Mouse (Mus musculus) heart, adult 10 weeks (tissue): ENCODE results near the gene Iqcn. TPM values are rescaled to one million over a fixed set of nuclear protein-coding genes. Genes with fewer than 3 reads are reported as not detected.

Experiments used
- polyA plus RNA-seq: library from polyadenylated mRNA; stranded (reverse); fragments of 350-450 nt; fragmentation: Illumina TruSeq; extraction: RNeasy Lipid Tissue Mini Kit (QIAGEN cat#74804); gene quantifications from one replicate; pipeline ENCODE4 v1.2.3, GENCODE M21; 2014; ENCODE audit warnings: low read depth, low replicate concordance

The Iqcn gene
- not detected for polyA plus RNA-seq

GRCm38 (mm10) chr8:70703287-70703686 is at the start of gene Iqcn:
TSS of gene Iqcn (plus strand) at chr8:70703457.

DNA sequence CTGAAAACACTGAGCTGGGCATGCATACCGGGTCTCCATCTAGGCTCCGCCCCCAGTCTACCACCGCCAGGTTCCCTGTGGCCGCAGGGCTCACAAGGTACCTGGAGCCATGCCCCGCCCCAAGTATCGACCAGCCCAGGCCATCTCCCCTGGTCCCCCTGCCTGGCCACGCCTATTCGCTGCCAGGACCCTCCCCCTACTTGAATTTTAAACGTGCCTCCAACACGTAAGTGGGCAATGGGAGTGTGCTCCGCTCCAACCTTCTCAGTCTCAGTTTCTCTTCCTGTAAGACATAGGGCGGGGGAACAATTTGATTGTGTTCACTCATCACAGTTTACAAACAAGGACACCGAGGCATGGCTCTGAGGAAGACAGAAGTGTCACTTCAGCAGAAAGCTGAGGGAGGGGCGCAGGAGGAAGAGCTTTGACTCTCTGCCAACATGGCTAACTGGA is 43.0 kb upstream of the Iqcn start, which contains the start of gene Pgpep1:
Gene Pgpep1 (minus strand): TSS at position 116 of the 453 bp plus-strand sequence.

GRCm38 (mm10) chr8:70673079-70673856 is 30.0 kb upstream of the Iqcn start, which contains the start of gene Lsm4:
TSS of gene Lsm4 (plus strand) at chr8:70673248.

GRCm38 (mm10) chr8:70698310-70699109 is 4.7 kb upstream of the Iqcn start, which contains the start of gene Jund:
TSS of gene Jund (plus strand) at chr8:70698949.

GRCm38 (mm10) chr8:70718297-70718696 is 15.0 kb downstream of the Iqcn start, which contains the start of gene Gm3336:
TSS of gene Gm3336 (plus strand) at chr8:70718543.

DNA sequence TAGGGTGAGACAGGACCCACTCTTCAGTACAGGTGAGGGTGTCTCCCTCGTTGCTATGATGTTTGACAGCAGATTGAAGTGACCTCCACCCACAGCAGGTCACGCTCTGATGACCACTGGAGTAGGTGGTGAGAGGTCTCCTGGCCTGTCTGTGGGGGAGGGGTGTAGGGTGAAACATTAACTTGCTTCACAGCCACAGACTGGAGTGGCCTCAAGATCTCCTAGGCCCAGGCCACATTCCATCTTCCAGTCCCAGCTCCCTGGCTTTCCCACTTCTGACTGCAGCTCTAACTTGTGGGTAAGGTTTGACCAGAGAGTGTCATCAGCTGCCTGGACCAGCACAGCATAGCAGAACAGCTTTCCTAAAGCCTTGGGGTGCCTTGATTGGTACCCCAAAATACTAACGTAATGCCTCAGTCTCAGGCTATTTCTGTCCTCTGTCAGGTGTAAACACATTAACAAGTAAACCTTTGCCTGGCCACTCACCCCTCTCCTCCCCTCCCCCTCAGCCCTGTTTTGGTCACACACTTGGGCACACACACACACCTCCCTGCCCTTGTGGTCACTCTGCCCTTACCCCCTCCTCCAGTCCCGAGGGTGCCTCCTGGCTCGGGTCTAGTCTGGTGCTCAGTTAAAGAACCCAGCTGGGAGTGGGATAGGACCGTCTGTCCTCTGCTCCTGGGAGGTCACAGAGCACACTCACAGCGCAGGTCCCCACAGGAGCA is 20.4 kb downstream of the Iqcn start, which contains the start of gene Pde4c:
Gene Pde4c (plus strand): TSS at position 235 of the 725 bp plus-strand sequence.

GRCm38 (mm10) chr8:70754043-70754870 is 51.0 kb downstream of the Iqcn start, which contains the start of gene Rab3a:
TSS of gene Rab3a (plus strand) at chr8:70754679.

GRCm38 (mm10) chr8:70760775-70761406 is 57.6 kb downstream of the Iqcn start, which contains the start of gene Mpv17l2:
TSS of gene Mpv17l2 (minus strand) at chr8:70760946.

Other genes with a start within 250 kb of the Iqcn start
- 9.1 TPM for gene Klhl26, start 226.5 kb upstream of the Iqcn start, polyA plus RNA-seq
- gene Tmem59l, start 216.1 kb upstream of the Iqcn start, polyA plus RNA-seq, result not detected
- gene Crlf1, start 210.3 kb upstream of the Iqcn start, polyA plus RNA-seq, result 0.63 TPM
- 105 TPM for gene Rex1bd, start 196.7 kb upstream of the Iqcn start, polyA plus RNA-seq
- 1,940 TPM for gene Uba52, start 192.7 kb upstream of the Iqcn start, polyA plus RNA-seq
- gene Fkbp8, start 175.7 kb upstream of the Iqcn start, polyA plus RNA-seq, result 152 TPM
- 118 TPM for gene Kxd1, start 175.5 kb upstream of the Iqcn start, polyA plus RNA-seq
- gene Ell, start 164.0 kb upstream of the Iqcn start, polyA plus RNA-seq, result 11.8 TPM
- gene Isyna1, start 109.1 kb upstream of the Iqcn start, polyA plus RNA-seq, result 33.1 TPM
- gene Ssbp4, start 94.6 kb upstream of the Iqcn start, polyA plus RNA-seq, result 42.1 TPM
- gene Lrrc25, start 87.3 kb upstream of the Iqcn start, polyA plus RNA-seq, result 2.3 TPM
- gene Gdf15, start 71.0 kb upstream of the Iqcn start, polyA plus RNA-seq, result 2.1 TPM
- gene Pgpep1, start 43.1 kb upstream of the Iqcn start, polyA plus RNA-seq, result 23.9 TPM
- 90.3 TPM for gene Lsm4, start 30.2 kb upstream of the Iqcn start, polyA plus RNA-seq
- gene Jund, start 4.5 kb upstream of the Iqcn start, polyA plus RNA-seq, result 59.5 TPM
- gene Gm3336, start 15.1 kb downstream of the Iqcn start, polyA plus RNA-seq, result not detected
- gene Pde4c, start 20.3 kb downstream of the Iqcn start, polyA plus RNA-seq, result 7.0 TPM
- gene Rab3a, start 51.2 kb downstream of the Iqcn start, polyA plus RNA-seq, result 57.6 TPM
- 19.0 TPM for gene Mpv17l2, start 57.5 kb downstream of the Iqcn start, polyA plus RNA-seq
- gene Pik3r2, start 73.3 kb downstream of the Iqcn start, polyA plus RNA-seq, result 24.1 TPM
- 6.4 TPM for gene Mast3, start 101.6 kb downstream of the Iqcn start, polyA plus RNA-seq
- gene Il12rb1, start 105.0 kb downstream of the Iqcn start, polyA plus RNA-seq, result not detected
- gene Arrdc2, start 136.3 kb downstream of the Iqcn start, polyA plus RNA-seq, result 11.1 TPM
- 15.8 TPM for gene Kcnn1, start 159.8 kb downstream of the Iqcn start, polyA plus RNA-seq
- gene Ccdc124, start 170.5 kb downstream of the Iqcn start, polyA plus RNA-seq, result 55.5 TPM
- gene Slc5a5, start 189.3 kb downstream of the Iqcn start, polyA plus RNA-seq, result not detected
- gene Rpl18a, start 194.0 kb downstream of the Iqcn start, polyA plus RNA-seq, result 1,294 TPM
- gene Map1s, start 202.5 kb downstream of the Iqcn start, polyA plus RNA-seq, result 9.2 TPM